Mouse (Mus musculus): ENCODE measurements around the gene Blm. TPM values are rescaled to one million over a fixed set of nuclear protein-coding genes. Genes with fewer than 3 reads are reported as not detected.

The Blm gene
- total and polyA plus RNA-seq, 2 experiments = 0.43 to 6.9 TPM

GRCm38 (mm10) chr7:80548513-80549260 is 13.8 kb upstream of the Blm start:
- no peaks in the 10 kb centered on the region for H3K79me2 ChIP-seq (ENCODE audit: control insufficient read depth, insufficient read depth, low read length)
- no peaks in the 10 kb centered on the region for H3K4me1 ChIP-seq (ENCODE audit: control insufficient read depth, insufficient read depth, low read length)
- H3K4me3 ChIP-seq (ENCODE audit: insufficient read depth, low read depth, low read length) = no peak overlapping the region
- no peak for TF ChIP-seq POLR2A (IDR thresholded peaks at IDR 0.05; ENCODE audit: extremely low read depth, insufficient read depth, low read length)
- no peak for TF ChIP-seq CTCF (IDR thresholded peaks at IDR 0.05; ENCODE audit: low read depth, low read length)
- H3K27me3 ChIP-seq (ENCODE audit: control insufficient read depth, insufficient read depth, low read length) = no peaks in the 10 kb centered on the region
- H3K36me3 ChIP-seq (ENCODE audit: control insufficient read depth, insufficient read depth, low read length) = no peaks in the 10 kb centered on the region
- no peak overlapping the region for H3K27ac ChIP-seq (replicated peaks; ENCODE audit: insufficient read depth, low read depth, low read length)
- no peak overlapping the region for H3K9ac ChIP-seq (ENCODE audit: low read depth, low read length)
- DNase-seq (ENCODE audit: extremely low read depth, low read depth, low spot score) = no peak
- 72% methylated on average over 7 of the region's 7 CpGs for WGBS

GRCm38 (mm10) chr7:80542139-80542831 is 7.4 kb upstream of the Blm start:
- Histone ChIP-seq H3K27me3 (ENCODE audit: control insufficient read depth, insufficient read depth, low read length) (no peaks in the 10 kb centered on the region), H3K4me1 (ENCODE audit: control insufficient read depth, insufficient read depth, low read length) (no peaks in the 10 kb centered on the region)
- WGBS = 85% methylated on average over 7 of the region's 7 CpGs

GRCm38 (mm10) chr7:80539581-80539980 is 4.7 kb upstream of the Blm start:
- WGBS = 74% methylated on average over 5 of the region's 5 CpGs

More at GRCm38 (mm10) chr7:80542139-80542831, 7.4 kb upstream of the Blm start:
- TF ChIP-seq POLR2A (IDR thresholded peaks at IDR 0.05; ENCODE audit: extremely low read depth, insufficient read depth, low read length) (no peak), CTCF (IDR thresholded peaks at IDR 0.05; ENCODE audit: low read depth, low read length) (no peak)
- no peak overlapping the region for H3K4me3 ChIP-seq (ENCODE audit: insufficient read depth, low read depth, low read length)
- H3K9ac ChIP-seq (ENCODE audit: low read depth, low read length) = no peak overlapping the region
- DNase-seq (ENCODE audit: extremely low read depth, low read depth, low spot score) = no peak
- H3K27ac ChIP-seq (replicated peaks; ENCODE audit: insufficient read depth, low read depth, low read length) = no peak overlapping the region
- no peaks in the 10 kb centered on the region for H3K79me2 ChIP-seq (ENCODE audit: control insufficient read depth, insufficient read depth, low read length)
- H3K36me3 ChIP-seq (ENCODE audit: control insufficient read depth, insufficient read depth, low read length) = no peaks in the 10 kb centered on the region

GRCm38 (mm10) chr7:80534291-80535008 is 469 bp downstream of the Blm start:
- peaks cover 6% of the 10 kb centered on the region for H3K4me1 ChIP-seq (ENCODE audit: control insufficient read depth, insufficient read depth, low read length)
- no peak overlapping the region for H3K27ac ChIP-seq (replicated peaks; ENCODE audit: insufficient read depth, low read depth, low read length)
- H3K36me3 ChIP-seq (ENCODE audit: control insufficient read depth, insufficient read depth, low read length) = no peaks in the 10 kb centered on the region
- WGBS = under 1% methylated on average over 32 of the region's 32 CpGs
- no peaks in the 10 kb centered on the region for H3K27me3 ChIP-seq (ENCODE audit: control insufficient read depth, insufficient read depth, low read length)
- H3K79me2 ChIP-seq (ENCODE audit: control insufficient read depth, insufficient read depth, low read length) = peaks cover 5% of the 10 kb centered on the region; the same call in 1 of the 2 replicates
- H3K9ac ChIP-seq (ENCODE audit: low read depth, low read length) = peak overlapping the region; percentile 72
- H3K4me3 ChIP-seq (ENCODE audit: insufficient read depth, low read depth, low read length) = peak overlapping the region; percentile 75
- peak; percentile 5 for DNase-seq (ENCODE audit: extremely low read depth, low read depth, low spot score)
- TF ChIP-seq POLR2A (IDR thresholded peaks at IDR 0.05; ENCODE audit: extremely low read depth, insufficient read depth, low read length) = 0 out of 2 replicates have a peak, but pooled peaks have one; percentile 22
- TF ChIP-seq CTCF (IDR thresholded peaks at IDR 0.05; ENCODE audit: low read depth, low read length) = no peak

More at GRCm38 (mm10) chr7:80539581-80539980, 4.7 kb upstream of the Blm start:
- no peak for TF ChIP-seq POLR2A (IDR thresholded peaks at IDR 0.05; ENCODE audit: extremely low read depth, insufficient read depth, low read length)
- TF ChIP-seq CTCF (IDR thresholded peaks at IDR 0.05; ENCODE audit: low read depth, low read length) = no peak
- H3K4me3 ChIP-seq (ENCODE audit: insufficient read depth, low read depth, low read length) = no peak overlapping the region
- no peak overlapping the region for H3K9ac ChIP-seq (ENCODE audit: low read depth, low read length)
- no peaks in the 10 kb centered on the region for H3K36me3 ChIP-seq (ENCODE audit: control insufficient read depth, insufficient read depth, low read length)
- H3K27me3 ChIP-seq (ENCODE audit: control insufficient read depth, insufficient read depth, low read length) = no peaks in the 10 kb centered on the region
- no peak overlapping the region for H3K27ac ChIP-seq (replicated peaks; ENCODE audit: insufficient read depth, low read depth, low read length)
- H3K79me2 ChIP-seq (ENCODE audit: control insufficient read depth, insufficient read depth, low read length) = no peaks in the 10 kb centered on the region
- no peak for DNase-seq (ENCODE audit: extremely low read depth, low read depth, low spot score)
- peaks cover under 1% of the 10 kb centered on the region; the same call in 1 of the 2 replicates for H3K4me1 ChIP-seq (ENCODE audit: control insufficient read depth, insufficient read depth, low read length)

GRCm38 (mm10) chr7:80531087-80531486 is 3.8 kb downstream of the Blm start:
- 95% methylated on average over 6 of the region's 6 CpGs for WGBS
- Histone ChIP-seq H3K27me3 (ENCODE audit: control insufficient read depth, insufficient read depth, low read length) (no peaks in the 10 kb centered on the region), H3K9ac (ENCODE audit: low read depth, low read length) (no peak overlapping the region), H3K4me1 (ENCODE audit: control insufficient read depth, insufficient read depth, low read length) (peaks cover 6% of the 10 kb centered on the region), H3K27ac (replicated peaks; ENCODE audit: insufficient read depth, low read depth, low read length) (no peak overlapping the region), H3K79me2 (ENCODE audit: control insufficient read depth, insufficient read depth, low read length) (peaks cover 5% of the 10 kb centered on the region; the same call in 1 of the 2 replicates), H3K36me3 (ENCODE audit: control insufficient read depth, insufficient read depth, low read length) (no peaks in the 10 kb centered on the region), H3K4me3 (ENCODE audit: insufficient read depth, low read depth, low read length) (no peak overlapping the region)
- no peak for DNase-seq (ENCODE audit: extremely low read depth, low read depth, low spot score)
- TF ChIP-seq CTCF (IDR thresholded peaks at IDR 0.05; ENCODE audit: low read depth, low read length) = no peak
- no peak for TF ChIP-seq POLR2A (IDR thresholded peaks at IDR 0.05; ENCODE audit: extremely low read depth, insufficient read depth, low read length)

Data from liver, adult 2 months (tissue).